Mouse (Mus musculus): ENCODE measurements at regions not wholly inside any gene's neighbourhood (a gene's known extent, or its start where the extent isn't known, plus 50 kb on each side); places are given as distances from the start of the nearest gene placed in this dataset.

GRCm38 (mm10) chr9:80913867-80914266, 448.6 kb upstream of the Impg1 start:
- no peaks in the 10 kb centered on the region for H3K36me3 ChIP-seq (ENCODE audit: control insufficient read depth, insufficient read depth, low read length)
- ATAC-seq (ENCODE audit: low FRiP score, low read depth) (no peak), DNase-seq (ENCODE audit: low spot score) (no peak)
- no peaks in the 10 kb centered on the region for H3K9me3 ChIP-seq (ENCODE audit: control insufficient read depth, low read length)
- no peak for TF ChIP-seq POLR2A (IDR thresholded peaks at IDR 0.05; ENCODE audit: borderline replicate concordance, extremely low read depth, insufficient read depth, insufficient read length)
- no peak overlapping the region for H3K27ac ChIP-seq (replicated peaks; ENCODE audit: low read depth, low read length)
- no peak overlapping the region for H3K9ac ChIP-seq (ENCODE audit: low read depth, low read length, severe bottlenecking)
- no peaks in the 10 kb centered on the region for H3K4me1 ChIP-seq (ENCODE audit: control insufficient read depth, insufficient read depth, low read length)
- H3K27me3 ChIP-seq (ENCODE audit: control insufficient read depth, insufficient read depth, low read length), result no peaks in the 10 kb centered on the region
- WGBS, result 65% methylated on average over 2 of the region's 2 CpGs
- no peak overlapping the region for H3K4me2 ChIP-seq (replicated peaks; ENCODE audit: low read depth, low read length, severe bottlenecking)
- no peak overlapping the region for H3K4me3 ChIP-seq (replicated peaks; ENCODE audit: low read length)

- Histone ChIP-seq H3K4me3 (replicated peaks; ENCODE audit: low read length) (no peak overlapping the region), H3K4me2 (replicated peaks; ENCODE audit: low read depth, low read length, severe bottlenecking) (no peak overlapping the region), H3K27me3 (ENCODE audit: control insufficient read depth, insufficient read depth, low read length) (no peaks in the 10 kb centered on the region), H3K27ac (replicated peaks; ENCODE audit: low read depth, low read length) (no peak overlapping the region), H3K9ac (ENCODE audit: low read depth, low read length, severe bottlenecking) (no peak overlapping the region), H3K36me3 (ENCODE audit: control insufficient read depth, insufficient read depth, low read length) (no peaks in the 10 kb centered on the region), H3K9me3 (ENCODE audit: control insufficient read depth, low read length) (no peaks in the 10 kb centered on the region), H3K4me1 (ENCODE audit: control insufficient read depth, insufficient read depth, low read length) (no peaks in the 10 kb centered on the region)
- TF ChIP-seq POLR2A (IDR thresholded peaks at IDR 0.05; ENCODE audit: borderline replicate concordance, extremely low read depth, insufficient read depth, insufficient read length), result no peak
- ATAC-seq (ENCODE audit: low FRiP score, low read depth), result no peak
- DNase-seq (ENCODE audit: low spot score), result no peak
These were observed 446.9 kb upstream of the Impg1 start for GRCm38 (mm10) chr9:80912177-80912576.

GRCm38 (mm10) chr9:80866807-80867206, 401.5 kb upstream of the Impg1 start:
- no peak for DNase-seq (ENCODE audit: low spot score)
- ATAC-seq (ENCODE audit: low FRiP score, low read depth), result no peak
- Histone ChIP-seq H3K4me1 (ENCODE audit: control insufficient read depth, insufficient read depth, low read length) (no peaks in the 10 kb centered on the region), H3K9ac (ENCODE audit: low read depth, low read length, severe bottlenecking) (no peak overlapping the region), H3K4me2 (replicated peaks; ENCODE audit: low read depth, low read length, severe bottlenecking) (no peak overlapping the region), H3K4me3 (replicated peaks; ENCODE audit: low read length) (no peak overlapping the region), H3K9me3 (ENCODE audit: control insufficient read depth, low read length) (no peaks in the 10 kb centered on the region), H3K36me3 (ENCODE audit: control insufficient read depth, insufficient read depth, low read length) (no peaks in the 10 kb centered on the region), H3K27ac (replicated peaks; ENCODE audit: low read depth, low read length) (no peak overlapping the region), H3K27me3 (ENCODE audit: control insufficient read depth, insufficient read depth, low read length) (no peaks in the 10 kb centered on the region)
- no peak for TF ChIP-seq POLR2A (IDR thresholded peaks at IDR 0.05; ENCODE audit: borderline replicate concordance, extremely low read depth, insufficient read depth, insufficient read length)
- WGBS, result 67% methylated on average over 4 of the region's 4 CpGs

GRCm38 (mm10) chr9:80858998-80859397, 393.7 kb upstream of the Impg1 start:
- ATAC-seq (ENCODE audit: low FRiP score, low read depth), result no peak
- TF ChIP-seq POLR2A (IDR thresholded peaks at IDR 0.05; ENCODE audit: borderline replicate concordance, extremely low read depth, insufficient read depth, insufficient read length), result no peak
- no peak for DNase-seq (ENCODE audit: low spot score)
- Histone ChIP-seq H3K27ac (replicated peaks; ENCODE audit: low read depth, low read length) (no peak overlapping the region), H3K4me2 (replicated peaks; ENCODE audit: low read depth, low read length, severe bottlenecking) (no peak overlapping the region), H3K9ac (ENCODE audit: low read depth, low read length, severe bottlenecking) (no peak overlapping the region), H3K9me3 (ENCODE audit: control insufficient read depth, low read length) (no peaks in the 10 kb centered on the region), H3K4me1 (ENCODE audit: control insufficient read depth, insufficient read depth, low read length) (no peaks in the 10 kb centered on the region), H3K36me3 (ENCODE audit: control insufficient read depth, insufficient read depth, low read length) (no peaks in the 10 kb centered on the region), H3K4me3 (replicated peaks; ENCODE audit: low read length) (no peak overlapping the region), H3K27me3 (ENCODE audit: control insufficient read depth, insufficient read depth, low read length) (no peaks in the 10 kb centered on the region)
- WGBS, result 46% methylated on average over 2 of the region's 2 CpGs

- no peak for TF ChIP-seq POLR2A (IDR thresholded peaks at IDR 0.05; ENCODE audit: borderline replicate concordance, extremely low read depth, insufficient read depth, insufficient read length)
- H3K4me3 ChIP-seq (replicated peaks; ENCODE audit: low read length), result no peak overlapping the region
- H3K36me3 ChIP-seq (ENCODE audit: control insufficient read depth, insufficient read depth, low read length), result no peaks in the 10 kb centered on the region
- no peak overlapping the region for H3K4me2 ChIP-seq (replicated peaks; ENCODE audit: low read depth, low read length, severe bottlenecking)
- no peak overlapping the region for H3K9ac ChIP-seq (ENCODE audit: low read depth, low read length, severe bottlenecking)
- WGBS, result 46% methylated on average over 3 of the region's 3 CpGs
- no peak for ATAC-seq (ENCODE audit: low FRiP score, low read depth)
- DNase-seq (ENCODE audit: low spot score), result no peak
- H3K27ac ChIP-seq (replicated peaks; ENCODE audit: low read depth, low read length), result no peak overlapping the region
- H3K9me3 ChIP-seq (ENCODE audit: control insufficient read depth, low read length), result no peaks in the 10 kb centered on the region
- H3K4me1 ChIP-seq (ENCODE audit: control insufficient read depth, insufficient read depth, low read length), result no peaks in the 10 kb centered on the region
- H3K27me3 ChIP-seq (ENCODE audit: control insufficient read depth, insufficient read depth, low read length), result no peaks in the 10 kb centered on the region
These were observed 382.9 kb upstream of the Impg1 start for GRCm38 (mm10) chr9:80848190-80848589.

GRCm38 (mm10) chr9:80832808-80833207, 367.5 kb upstream of the Impg1 start:
- Histone ChIP-seq H3K36me3 (ENCODE audit: control insufficient read depth, insufficient read depth, low read length) (no peaks in the 10 kb centered on the region), H3K4me2 (replicated peaks; ENCODE audit: low read depth, low read length, severe bottlenecking) (no peak overlapping the region), H3K9ac (ENCODE audit: low read depth, low read length, severe bottlenecking) (no peak overlapping the region), H3K4me1 (ENCODE audit: control insufficient read depth, insufficient read depth, low read length) (no peaks in the 10 kb centered on the region), H3K4me3 (replicated peaks; ENCODE audit: low read length) (no peak overlapping the region), H3K27me3 (ENCODE audit: control insufficient read depth, insufficient read depth, low read length) (no peaks in the 10 kb centered on the region), H3K9me3 (ENCODE audit: control insufficient read depth, low read length) (no peaks in the 10 kb centered on the region), H3K27ac (replicated peaks; ENCODE audit: low read depth, low read length) (no peak overlapping the region)
- WGBS, result 86% methylated on average over 2 of the region's 2 CpGs
- no peak for TF ChIP-seq POLR2A (IDR thresholded peaks at IDR 0.05; ENCODE audit: borderline replicate concordance, extremely low read depth, insufficient read depth, insufficient read length)
- ATAC-seq (ENCODE audit: low FRiP score, low read depth) (no peak), DNase-seq (ENCODE audit: low spot score) (no peak)

All from limb, embryonic 14.5 days (tissue).